Mouse (Mus musculus) embryonic fibroblast, embryonic 13.5 days (primary cell): ENCODE measurements at regions not wholly inside any gene's neighbourhood (a gene's known extent, or its start where the extent isn't known, plus 50 kb on each side); places are given as distances from the start of the nearest gene placed in this dataset.

Experiments
- H3K27ac ChIP-seq: 2 replicates; pipeline ENCODE4 v1.5.1; 2012; ENCODE audit warnings: low read length, control low read depth, inconsistent platforms; ENCODE audit not compliant: insufficient read depth
- H3K4me1 ChIP-seq: 2 replicates; pipeline ENCODE4 v1.6.1; 2011; ENCODE audit warnings: low read length; ENCODE audit not compliant: control insufficient read depth, insufficient read depth
- H3K4me3 ChIP-seq: 2 replicates; pipeline ENCODE4 v1.5.1; 2011; ENCODE audit warnings: mild to moderate bottlenecking, control low read depth, low read length; ENCODE audit not compliant: insufficient read depth
- CTCF ChIP-seq: IDR thresholded peaks from 2 replicates; pipeline ENCODE4 v1.5.1; 2011; ENCODE audit warnings: mild to moderate bottlenecking, control low read depth, low read length, moderate library complexity, borderline replicate concordance; ENCODE audit not compliant: insufficient read depth
- POLR2A ChIP-seq: IDR thresholded peaks from 2 replicates; pipeline ENCODE4 v1.6.1; 2011; ENCODE audit warnings: low read depth, mild to moderate bottlenecking, control low read depth, low read length, moderate library complexity

GRCm38 (mm10) chr11:7758862-7759467 lies 545.2 kb upstream of the Igfbp3 start:
- Histone ChIP-seq H3K4me1 (no peaks in the 10 kb centered on the region), H3K27ac (no peak overlapping the region), H3K4me3 (no peak overlapping the region)
- TF ChIP-seq POLR2A, result no peak
- no peak for TF ChIP-seq CTCF
